10 mouse cellular contexts compared by ENCODE assay signal in genomic region chr2:180126195-180126594, GRCm38 (mm10). TPM values are rescaled to one million over a fixed set of nuclear protein-coding genes. Genes with fewer than 3 reads are reported as not detected.
DNase-seq lines count a peak whose midpoint lies in the region; ATAC-seq and TF ChIP-seq lines count a peak whose summit lies in the region.
"Had no signal": no experiment of that assay in that cellular context is flagged by ENCODE, and none has a peak within 500 bp of the region (broad histone marks: within the 10 kb centered on the region; RNA-seq: fewer than 3 reads in every experiment).

No protein-coding gene starts in this region.

- peak; percentile 29 to 37 for DNase-seq in cerebellum, adult 18-20 months
- DNase-seq in cerebellum, adult 11-12 months = no peak
- no peak for DNase-seq in limb, embryonic 10.5 days (ENCODE audit: low spot score)
- peak; percentile 8 for DNase-seq in embryo, embryonic 11 days
- peak; percentile 52 for DNase-seq in lung, embryonic 14.5 days
- DNase-seq in ovary, postnatal 14 days (ENCODE audit: low spot score) = no peak
- DNase-seq in MN1 (ENCODE audit: low spot score) = no peak

- WGBS in limb, embryonic 13.5 days = 20% methylated on average over 4 of the region's 4 CpGs
- WGBS in limb, embryonic 10.5 days = 28% methylated on average over 4 of the region's 4 CpGs
- WGBS in lung, embryonic 14.5 days = 15% methylated on average over 4 of the region's 4 CpGs

- no peak for ATAC-seq in limb, embryonic 13.5 days (ENCODE audit: low FRiP score, low read depth)
- peak; percentile 71 for ATAC-seq in lung, embryonic 14.5 days (ENCODE audit: insufficient read depth)

- H3K4me1 ChIP-seq in limb, embryonic 13.5 days = peaks cover 24% of the 10 kb centered on the region
- peaks cover 23% of the 10 kb centered on the region; the same call in 1 of the 2 replicates for H3K4me1 ChIP-seq in limb, embryonic 10.5 days
- no peaks in the 10 kb centered on the region for H3K4me1 ChIP-seq in lung, embryonic 14.5 days (ENCODE audit: insufficient read depth)

- no peak overlapping the region for H3K4me2 ChIP-seq in limb, embryonic 13.5 days (replicated peaks)
- H3K4me2 ChIP-seq in lung, embryonic 14.5 days = no peak overlapping the region
- H3K4me2 ChIP-seq: embryonic facial prominence, embryonic 13.5 days; limb, embryonic 12.5 days had no signal

- H3K9me3 ChIP-seq in limb, embryonic 13.5 days = no peaks in the 10 kb centered on the region
- no peaks in the 10 kb centered on the region for H3K9me3 ChIP-seq in limb, embryonic 10.5 days (replicated peaks)
- no peaks in the 10 kb centered on the region for H3K9me3 ChIP-seq in lung, embryonic 14.5 days (ENCODE audit: low read depth, low read length)
- H3K9me3 ChIP-seq: embryonic facial prominence, embryonic 13.5 days; limb, embryonic 12.5 days had no signal

- no peaks in the 10 kb centered on the region for H3K27me3 ChIP-seq in limb, embryonic 13.5 days
- no peaks in the 10 kb centered on the region for H3K27me3 ChIP-seq in limb, embryonic 10.5 days (ENCODE audit: low read depth, poor library complexity, severe bottlenecking)
- H3K27me3 ChIP-seq in lung, embryonic 14.5 days (ENCODE audit: insufficient read depth, low read length) = no peaks in the 10 kb centered on the region
- H3K27me3 ChIP-seq: embryonic facial prominence, embryonic 13.5 days; limb, embryonic 12.5 days had no signal

- peaks cover 9% of the 10 kb centered on the region for H3K36me3 ChIP-seq in limb, embryonic 13.5 days
- H3K36me3 ChIP-seq in limb, embryonic 10.5 days = peaks cover 5% of the 10 kb centered on the region; the same call in 1 of the 2 replicates
- H3K36me3 ChIP-seq in lung, embryonic 14.5 days (ENCODE audit: insufficient read depth) = 0 out of 2 replicates have a peak, but pooled peaks cover 4% of the 10 kb centered on the region

- no peak for TF ChIP-seq CTCF in lung, embryonic 14.5 days (IDR thresholded peaks at IDR 0.05; ENCODE audit: low read depth)

- 0 out of 2 replicates have a peak overlapping the region, but pooled peaks have one; percentile 19 for H3K9ac ChIP-seq in limb, embryonic 13.5 days
- peak overlapping the region; percentile 20; the same call in 1 of the 2 replicates for H3K9ac ChIP-seq in lung, embryonic 14.5 days
- H3K9ac ChIP-seq: embryonic facial prominence, embryonic 13.5 days; limb, embryonic 12.5 days had no signal

- H3K27ac ChIP-seq in limb, embryonic 13.5 days = no peak overlapping the region
- no peak overlapping the region for H3K27ac ChIP-seq in limb, embryonic 10.5 days
- H3K27ac ChIP-seq in lung, embryonic 14.5 days (ENCODE audit: low read depth) = no peak overlapping the region
- H3K27ac ChIP-seq: embryonic facial prominence, embryonic 13.5 days had no signal

- no peak overlapping the region for H3K4me3 ChIP-seq in limb, embryonic 13.5 days
- H3K4me3 ChIP-seq in limb, embryonic 10.5 days = no peak overlapping the region
- H3K4me3 ChIP-seq in lung, embryonic 14.5 days (ENCODE audit: low read depth, low read length) = no peak overlapping the region
- H3K4me3 ChIP-seq: embryonic facial prominence, embryonic 13.5 days; limb, embryonic 12.5 days had no signal

RNA-seq across cellular contexts. Expression of gene Osbpl2, which starts 7.1 kb away (rescaled TPM):
- 38.7 and 40.1 TPM in 2 replicates for polyA plus RNA-seq in limb, embryonic 13.5 days (2015; fragmentation: Nextera tagmentation; extraction: Ambion mirVana)
- polyA plus RNA-seq in limb, embryonic 10.5 days (2016; fragmentation: Nextera tagmentation; extraction: Ambion mirVana) = 18.5 and 25.6 TPM in 2 replicates
- 30.9 and 31.1 TPM in 2 replicates for polyA plus RNA-seq in lung, embryonic 14.5 days (2014; fragmentation: Nextera tagmentation; extraction: Ambion mirVana)

RNA-seq across cellular contexts. Expression of gene Hrh3, which starts 21.9 kb away (rescaled TPM):
- polyA plus RNA-seq in limb, embryonic 13.5 days (2015; fragmentation: Nextera tagmentation; extraction: Ambion mirVana) = not detected in 2 replicates
- polyA plus RNA-seq in limb, embryonic 10.5 days (2016; fragmentation: Nextera tagmentation; extraction: Ambion mirVana) = not detected in 2 replicates
- not detected in 2 replicates for polyA plus RNA-seq in lung, embryonic 14.5 days (2014; fragmentation: Nextera tagmentation; extraction: Ambion mirVana)

RNA-seq across cellular contexts. Expression of gene Adrm1, which starts 45.1 kb away (rescaled TPM):
- 196 and 199 TPM in 2 replicates for polyA plus RNA-seq in limb, embryonic 13.5 days (2015; fragmentation: Nextera tagmentation; extraction: Ambion mirVana)
- polyA plus RNA-seq in limb, embryonic 10.5 days (2016; fragmentation: Nextera tagmentation; extraction: Ambion mirVana) = 264 and 295 TPM in 2 replicates
- 160 and 163 TPM in 2 replicates for polyA plus RNA-seq in lung, embryonic 14.5 days (2014; fragmentation: Nextera tagmentation; extraction: Ambion mirVana)

RNA-seq across cellular contexts. Expression of gene Mtg2, which starts 55.8 kb away (rescaled TPM):
- 29.5 and 29.9 TPM in 2 replicates for polyA plus RNA-seq in limb, embryonic 13.5 days (2015; fragmentation: Nextera tagmentation; extraction: Ambion mirVana)
- 32.1 and 33.1 TPM in 2 replicates for polyA plus RNA-seq in limb, embryonic 10.5 days (2016; fragmentation: Nextera tagmentation; extraction: Ambion mirVana)
- polyA plus RNA-seq in lung, embryonic 14.5 days (2014; fragmentation: Nextera tagmentation; extraction: Ambion mirVana) = 23.4 and 25.3 TPM in 2 replicates

Comparison
In these comparisons a context has a peak if more than half of its experiments do, and no peak if none do; other contexts are left out.
1. DNase-seq: peak in cerebellum, adult 18-20 months (2 of 2), embryo, embryonic 11 days (single experiment) and lung, embryonic 14.5 days (single experiment); none in cerebellum, adult 11-12 months (single experiment), limb, embryonic 10.5 days (single experiment), ovary, postnatal 14 days (single experiment) and MN1 (single experiment).